Mouse (Mus musculus): ENCODE results near the gene Ppp1cb. TPM values are rescaled to one million over a fixed set of nuclear protein-coding genes. Genes with fewer than 3 reads are reported as not detected.

Ppp1cb gene
- polyA plus RNA-seq (2017; shearing (Covaris generic)) = 100 to 1,000 TPM; 140 to 152 TPM

GRCm38 (mm10) chr5:32458408-32459143 lies at the start of gene Ppp1cb:
Ppp1cb (plus strand) TSS chr5:32458843.

Other genes starting within 250 kb of the Ppp1cb start
- under 1 TPM in 1 of 2 experiments, not detected in 1; 0.09 TPM for gene Plb1, start 226.1 kb upstream of the Ppp1cb start, polyA plus RNA-seq (2017; shearing (Covaris generic))
- 1 to 10 TPM; 1.1 to 1.3 TPM for gene Yes1, start 152.3 kb downstream of the Ppp1cb start, polyA plus RNA-seq (2017; shearing (Covaris generic))

Data from activated CD4-positive, CD25-positive, alpha-beta regulatory T cell (primary cell).